In the genomic region with DNA sequence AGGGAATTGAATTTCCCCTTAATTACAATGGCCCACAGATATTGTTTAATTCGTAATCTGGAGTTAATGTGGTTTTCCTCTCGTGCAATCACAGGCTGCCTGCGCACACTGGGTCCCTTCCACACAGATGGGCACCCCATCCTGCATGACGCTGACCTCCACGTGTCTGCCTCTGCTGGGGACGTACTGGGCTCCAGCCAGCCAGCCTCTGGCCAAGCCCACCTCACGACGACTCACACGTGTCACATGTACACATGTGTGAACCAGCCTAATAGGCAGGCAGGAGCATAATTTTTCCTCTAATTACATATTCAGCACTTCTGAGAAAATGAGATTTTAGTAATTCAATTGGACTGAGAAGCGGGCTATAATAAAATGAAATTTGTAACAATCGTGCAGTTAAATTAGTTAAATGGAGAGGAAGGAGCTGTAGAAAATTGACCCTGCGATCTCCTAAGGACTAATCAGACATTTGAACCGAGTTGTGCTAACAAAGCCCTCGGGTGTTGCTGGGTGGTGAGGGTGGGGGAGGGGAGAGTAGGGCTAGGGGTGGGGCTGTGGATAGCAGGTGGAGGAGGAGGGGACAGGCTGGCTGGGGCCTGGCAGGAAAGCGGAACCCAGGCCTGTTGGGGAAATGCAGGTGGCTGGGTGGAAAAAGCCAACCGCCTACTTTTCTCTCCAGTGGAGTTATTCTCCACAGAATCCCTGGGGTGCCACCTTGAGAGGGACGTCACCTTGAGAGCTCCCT, we compare ENCODE assay signal across 10 mouse cellular contexts.
DNase-seq lines count a peak whose midpoint lies in the region; ATAC-seq lines count a peak whose summit lies in the region.
"Had no signal": no experiment of that assay in that cellular context is flagged by ENCODE, and none has a peak within 500 bp of the region (broad histone marks: within the 10 kb centered on the region; RNA-seq: fewer than 3 reads in every experiment).

No protein-coding gene starts in this region.

- 0 out of 2 replicates have a peak, but pooled peaks have one; percentile 32 for ATAC-seq in hindbrain, embryonic 12.5 days (ENCODE audit: low FRiP score)
- ATAC-seq in stomach, embryonic 15.5 days (ENCODE audit: insufficient read depth, low FRiP score, low read depth), result peak; percentile 68

- no peak overlapping the region for H3K4me2 ChIP-seq in hindbrain, embryonic 12.5 days (replicated peaks)
- no peak overlapping the region for H3K4me2 ChIP-seq in stomach, embryonic 15.5 days

- no peak overlapping the region for H3K9ac ChIP-seq in hindbrain, embryonic 12.5 days
- no peak overlapping the region for H3K9ac ChIP-seq in stomach, embryonic 15.5 days

- H3K36me3 ChIP-seq in hindbrain, embryonic 12.5 days, result no peaks in the 10 kb centered on the region
- no peaks in the 10 kb centered on the region for H3K36me3 ChIP-seq in stomach, embryonic 15.5 days

- H3K9me3 ChIP-seq in hindbrain, embryonic 12.5 days (replicated peaks), result no peaks in the 10 kb centered on the region
- no peaks in the 10 kb centered on the region for H3K9me3 ChIP-seq in stomach, embryonic 15.5 days

- H3K4me1 ChIP-seq in hindbrain, embryonic 12.5 days, result peaks cover 49% of the 10 kb centered on the region
- peaks cover 20% of the 10 kb centered on the region for H3K4me1 ChIP-seq in stomach, embryonic 15.5 days

- WGBS in hindbrain, embryonic 12.5 days, result 24% methylated on average over 17 of the region's 17 CpGs
- WGBS in stomach, embryonic 15.5 days, result 38% methylated on average over 17 of the region's 17 CpGs

- peak overlapping the region; percentile 36 for H3K27ac ChIP-seq in hindbrain, embryonic 12.5 days
- no peak overlapping the region for H3K27ac ChIP-seq in stomach, embryonic 15.5 days

- H3K4me3 ChIP-seq in hindbrain, embryonic 12.5 days, result no peak overlapping the region
- H3K4me3 ChIP-seq in stomach, embryonic 15.5 days (replicated peaks), result no peak overlapping the region

- peaks cover 6% of the 10 kb centered on the region for H3K27me3 ChIP-seq in hindbrain, embryonic 12.5 days
- no peaks in the 10 kb centered on the region for H3K27me3 ChIP-seq in stomach, embryonic 15.5 days (replicated peaks)

- peak; percentile 16 for DNase-seq in kidney, adult 9 months
- DNase-seq in kidney, postnatal 14 days, result no peak
- DNase-seq in ZHBTc4 (ENCODE audit: low read depth, low spot score), result peak; percentile 59
- no peak for DNase-seq in T-cell, adult 2 months (ENCODE audit: low spot score)
- no peak for DNase-seq in adrenal gland, postnatal 14 days
- DNase-seq in lung, postnatal 10 days, result no peak
- DNase-seq: gastrocnemius, postnatal 10 days; lung, adult 2 months had no signal

Comparison
In these comparisons a context has a peak if more than half of its experiments do, and no peak if none do; other contexts are left out.
1. DNase-seq: peak in kidney, adult 9 months (single experiment) and ZHBTc4 (single experiment); none in kidney, postnatal 14 days (single experiment), T-cell, adult 2 months (single experiment), adrenal gland, postnatal 14 days (single experiment) and lung, postnatal 10 days (single experiment).